Mouse (Mus musculus) Patski (cell line): Measurements from ENCODE around the gene Pogz. TPM values are rescaled to one million over a fixed set of nuclear protein-coding genes. Genes with fewer than 3 reads are reported as not detected.
A peak's percentile ranks its signal among the peaks of the same experiment; 100 is the strongest.

ENCODE experiments used
- ATAC-seq: fragments of 100-300 bp; one replicate; pipeline ENCODE4 v1.8.0; 2021
- CTCF ChIA-PET: fragments of 350-600 bp; sonication (Branson Sonifier 250); formaldehyde crosslinking; loops from one replicate; lab custom pipeline; 2022; ENCODE audit warnings: inconsistent platforms; lab: Charles Lee
- POLR2A ChIA-PET: fragments of 350-600 bp; sonication (Branson Sonifier 250); formaldehyde crosslinking; loops from one replicate; lab custom pipeline; 2022; ENCODE audit warnings: antibody characterized with exemption, inconsistent platforms; lab: Charles Lee
- DNase-seq: peaks from one replicate; pipeline ENCODE4 v3.0.0-alpha.2; 2011; ENCODE audit warnings: low read depth, low spot score
- H3K27me3 ChIP-seq: fragments of 371-371 bp; one replicate; pipeline ENCODE4 v1.5.1; 2021
- CTCF ChIP-seq: fragments of 100-300 bp; IDR thresholded peaks from one replicate; pipeline ENCODE4 v1.5.1; 2021
- in situ Hi-C: fragments of 300-500 bp; cut with MboI; formaldehyde crosslinking; loops from 3 replicates; pipeline ENCODE4 v1.11.1; 2018; ENCODE audit warnings: low pct_unique_long_range_greater_than_20kb, mixed read lengths
- polyA plus RNA-seq: library from polyadenylated mRNA; unstranded; gene quantifications from one replicate; pipeline ENCODE4 v1.2.3, GENCODE M21; 2021

Gene Pogz
- polyA plus RNA-seq, 1 experiment from 2014 or later, result 32.8 TPM

- in situ Hi-C loops, result no loop called here
- ChIA-PET CTCF (interaction anchor here (1.4 to 1.6 kb wide), 2 partner anchors 10 to 26 kb away, joined by 4 read pairs; no protein-coding TSS in a partner anchor), POLR2A (no interaction called here)
- H3K27me3 ChIP-seq, result no peaks in the 10 kb centered on the region
- no peak for ATAC-seq
- DNase-seq, result no peak
- TF ChIP-seq CTCF, result no peak
These were observed 5.3 kb upstream of the Pogz start for GRCm38 (mm10) chr3:94832100-94832499.

- in situ Hi-C loops, result no loop called here
- no peaks in the 10 kb centered on the region for H3K27me3 ChIP-seq
- ATAC-seq (no peak), DNase-seq (no peak)
- ChIA-PET CTCF (interaction anchor here (0.6 to 1.6 kb wide), 3 partner anchors 11 to 27 kb away, joined by 3 to 4 read pairs (median 4); no protein-coding TSS in a partner anchor), POLR2A (no interaction called here)
- no peak for TF ChIP-seq CTCF
These were observed 4.7 kb upstream of the Pogz start for GRCm38 (mm10) chr3:94832701-94833100.

- ChIA-PET CTCF (interaction anchor here (0.5 to 1.3 kb wide), 3 partner anchors 14 to 62 kb away, joined by 3 to 6 read pairs (median 3); no protein-coding TSS in a partner anchor), POLR2A (no interaction called here)
- no peak for ATAC-seq
- peak; percentile 53 for TF ChIP-seq CTCF
- H3K27me3 ChIP-seq, result no peaks in the 10 kb centered on the region
- DNase-seq, result no peak
- in situ Hi-C loops, result no loop called here
These were observed 4.0 kb upstream of the Pogz start for GRCm38 (mm10) chr3:94833358-94833757.

- no peaks in the 10 kb centered on the region for H3K27me3 ChIP-seq
- ChIA-PET POLR2A (no interaction called here), CTCF (interaction anchor here (1.0 kb wide), 1 partner anchor 12 kb away, joined by 3 read pairs; no protein-coding TSS in a partner anchor)
- no peak for TF ChIP-seq CTCF
- ATAC-seq (no peak), DNase-seq (no peak)
- in situ Hi-C loops, result no loop called here
These were observed 2.0 kb upstream of the Pogz start for GRCm38 (mm10) chr3:94835396-94835795.

- peak; percentile 41 for DNase-seq
These were observed 661 bp downstream of the Pogz start for GRCm38 (mm10) chr3:94837959-94838496.

GRCm38 (mm10) chr3:94838631-94839030, 1.3 kb downstream of the Pogz start:
- in situ Hi-C loops, result no loop called here
- ChIA-PET CTCF (interaction anchor here (1.3 kb wide), 1 partner anchor 13 kb away, joined by 3 read pairs; no protein-coding TSS in a partner anchor), POLR2A (interaction anchor here (1.0 to 1.7 kb wide), 2 partner anchors 10 to 27 kb away, joined by 3 to 5 read pairs; no protein-coding TSS in a partner anchor)
- no peak for DNase-seq
- peak; percentile 4 for TF ChIP-seq CTCF
- no peak for ATAC-seq
- no peaks in the 10 kb centered on the region for H3K27me3 ChIP-seq

More at GRCm38 (mm10) chr3:94837959-94838496, 661 bp downstream of the Pogz start:
- no peak for TF ChIP-seq CTCF
- CTCF ChIA-PET, result interaction anchor here (1.3 to 2.3 kb wide), 2 partner anchors 14 to 33 kb away, joined by 3 to 10 read pairs; no protein-coding TSS in a partner anchor
- H3K27me3 ChIP-seq, result no peaks in the 10 kb centered on the region
- in situ Hi-C loops, result no loop called here
- peak; percentile 48 for ATAC-seq
- POLR2A ChIA-PET, result interaction anchor here (1.0 to 1.7 kb wide), 2 partner anchors 10 to 26 kb away, joined by 3 to 5 read pairs; no protein-coding TSS in a partner anchor

GRCm38 (mm10) chr3:94839101-94839500, 1.7 kb downstream of the Pogz start:
- POLR2A ChIA-PET, result interaction anchor here (1.0 to 1.7 kb wide), 2 partner anchors 21 to 27 kb away, joined by 3 read pairs; no protein-coding TSS in a partner anchor
- no peaks in the 10 kb centered on the region for H3K27me3 ChIP-seq
- TF ChIP-seq CTCF, result no peak
- no peak for DNase-seq
- CTCF ChIA-PET, result interaction anchor here (1.3 to 3.7 kb wide), 2 partner anchors 12 kb away, joined by 3 to 11 read pairs; no protein-coding TSS in a partner anchor
- no peak for ATAC-seq
- in situ Hi-C loops, result no loop called here

- ChIA-PET POLR2A (interaction anchor here (1.3 kb wide), 1 partner anchor 11 kb away, joined by 3 read pairs; no protein-coding TSS in a partner anchor), CTCF (interaction anchor here (1.0 to 1.3 kb wide), 2 partner anchors 12 to 13 kb away, joined by 3 to 6 read pairs; no protein-coding TSS in a partner anchor)
- H3K27me3 ChIP-seq, result no peaks in the 10 kb centered on the region
- ATAC-seq (no peak), DNase-seq (no peak)
- no peak for TF ChIP-seq CTCF
- in situ Hi-C loops, result loop anchor here (10.0 kb wide), 1 partner anchor 393 kb away; no protein-coding TSS in a partner anchor
These were observed 10.0 kb downstream of the Pogz start for GRCm38 (mm10) chr3:94847382-94847781.

- TF ChIP-seq CTCF, result peak; percentile 75
- no peaks in the 10 kb centered on the region for H3K27me3 ChIP-seq
- ATAC-seq (no peak), DNase-seq (peak; percentile 51)
- in situ Hi-C loops, result loop anchor here (10.0 kb wide), 1 partner anchor 395 kb away; no protein-coding TSS in a partner anchor
- ChIA-PET POLR2A (interaction anchor here (1.4 kb wide), 1 partner anchor 12 kb away, joined by 5 read pairs; the partner anchor contains the start of gene Pogz), CTCF (interaction anchor here (0.7 to 2.7 kb wide), 3 partner anchors 8 to 483 kb away, joined by 3 to 11 read pairs (median 4); no protein-coding TSS in a partner anchor)
These were observed 12.0 kb downstream of the Pogz start for GRCm38 (mm10) chr3:94849338-94849737.

- POLR2A ChIA-PET, result interaction anchor here (1.2 kb wide), 1 partner anchor 28 kb away, joined by 3 read pairs; no protein-coding TSS in a partner anchor
These were observed 14.4 kb downstream of the Pogz start for GRCm38 (mm10) chr3:94851731-94852130.

More at GRCm38 (mm10) chr3:94851731-94852130, 14.4 kb downstream of the Pogz start:
- ATAC-seq (peak; percentile 55), DNase-seq (peak; percentile 22)
- H3K27me3 ChIP-seq, result no peaks in the 10 kb centered on the region
- CTCF ChIA-PET, result interaction anchor here (0.6 to 2.7 kb wide), 8 partner anchors 8 to 306 kb away, joined by 3 to 11 read pairs (median 4); no protein-coding TSS in a partner anchor
- in situ Hi-C loops, result no loop called here
- no peak for TF ChIP-seq CTCF
